Mouse (Mus musculus) ovary, adult 2 months (tissue): ENCODE results near the gene Trp53rka. TPM values are rescaled to one million over a fixed set of nuclear protein-coding genes. Genes with fewer than 3 reads are reported as not detected.

ENCODE experiments used
- polyA plus RNA-seq: library from polyadenylated mRNA; depleted of rRNA; stranded (reverse); fragments of >200 nt; gene quantifications from 2 replicates; pipeline ENCODE4 v1.2.3, GENCODE M21; 2012; rRNA removed

Gene Trp53rka
- polyA plus RNA-seq = 34.7 and 38.2 TPM in 2 replicates

GRCm38 (mm10) chr2:165492648-165493553 lies at the start of gene Trp53rka:
TSS of gene Trp53rka (minus strand) at chr2:165493324.

GRCm38 (mm10) chr2:165503259-165504203 lies 10.4 kb upstream of the Trp53rka start, which contains the start of gene Slc2a10:
TSS of gene Slc2a10 (plus strand) at chr2:165503787.

GRCm38 (mm10) chr2:165473003-165473402 lies 20.1 kb downstream of the Trp53rka start, which contains the start of gene Slc13a3:
TSS of gene Slc13a3 (minus strand) at chr2:165473230.

Other genes starting within 250 kb of the Trp53rka start
- gene Slc35c2, start 205.5 kb downstream of the Trp53rka start, polyA plus RNA-seq = 62.8 and 66.6 TPM in 2 replicates
- 90.6 and 92.9 TPM in 2 replicates for gene Elmo2, start 166.8 kb downstream of the Trp53rka start, polyA plus RNA-seq
- gene Zfp663, start 124.6 kb downstream of the Trp53rka start, polyA plus RNA-seq = 0.33 TPM in 1 of 2 replicates, not detected in the other
- 6.4 and 7.4 TPM in 2 replicates for gene Zfp334, start 105.1 kb downstream of the Trp53rka start, polyA plus RNA-seq
- 0.26 and 0.36 TPM in 2 replicates for gene Ocstamp, start 92.9 kb downstream of the Trp53rka start, polyA plus RNA-seq
- 1.8 and 3.1 TPM in 2 replicates for gene Slc13a3, start 20.1 kb downstream of the Trp53rka start, polyA plus RNA-seq
- 10.3 and 11.4 TPM in 2 replicates for gene Slc2a10, start 10.5 kb upstream of the Trp53rka start, polyA plus RNA-seq
- gene Eya2, start 101.7 kb upstream of the Trp53rka start, polyA plus RNA-seq = 74.6 and 106 TPM in 2 replicates